ENCODE assay signal across 9 mouse cellular contexts in genomic region chr10:127825386-127825785, GRCm38 (mm10). TPM values are rescaled to one million over a fixed set of nuclear protein-coding genes. Genes with fewer than 3 reads are reported as not detected.
A peak's percentile ranks its signal among the peaks of the same experiment; 100 is the strongest.
DNase-seq lines count a peak whose midpoint lies in the region; ATAC-seq and TF ChIP-seq lines count a peak whose summit lies in the region.
"Had no signal": no experiment of that assay in that cellular context is flagged by ENCODE, and none has a peak within 500 bp of the region (broad histone marks: within the 10 kb centered on the region; RNA-seq: fewer than 3 reads in every experiment).

No protein-coding gene starts in this region.

- no peak for ATAC-seq in embryonic facial prominence, embryonic 14.5 days (ENCODE audit: low read depth)
- ATAC-seq in stomach, postnatal 0 days (ENCODE audit: low FRiP score, low TSS enrichment) = no peak

- H3K4me2 ChIP-seq in embryonic facial prominence, embryonic 14.5 days (ENCODE audit: low read depth, low read length) = no peak overlapping the region
- H3K4me2 ChIP-seq in stomach, postnatal 0 days (replicated peaks; ENCODE audit: low read depth) = no peak overlapping the region

- no peak for TF ChIP-seq EP300 in stomach, postnatal 0 days (optimal IDR thresholded peaks at IDR 0.05)

- no peak overlapping the region for H3K4me3 ChIP-seq in embryonic facial prominence, embryonic 14.5 days (ENCODE audit: low read depth, low read length)
- H3K4me3 ChIP-seq in stomach, postnatal 0 days (ENCODE audit: low read depth, low read length) = no peak overlapping the region

- H3K36me3 ChIP-seq in embryonic facial prominence, embryonic 14.5 days (ENCODE audit: control insufficient read depth, insufficient read depth, low read length) = no peaks in the 10 kb centered on the region
- no peaks in the 10 kb centered on the region for H3K36me3 ChIP-seq in stomach, postnatal 0 days (ENCODE audit: control insufficient read depth, insufficient read depth, low read length)

- H3K9ac ChIP-seq in embryonic facial prominence, embryonic 14.5 days (ENCODE audit: low read depth, low read length) = no peak overlapping the region
- no peak overlapping the region for H3K9ac ChIP-seq in stomach, postnatal 0 days (ENCODE audit: low read length)

- no peaks in the 10 kb centered on the region for H3K4me1 ChIP-seq in embryonic facial prominence, embryonic 14.5 days (ENCODE audit: control insufficient read depth, insufficient read depth, low read length)
- no peaks in the 10 kb centered on the region for H3K4me1 ChIP-seq in stomach, postnatal 0 days (replicated peaks; ENCODE audit: control insufficient read depth, insufficient read depth)

- H3K27me3 ChIP-seq in embryonic facial prominence, embryonic 14.5 days (replicated peaks; ENCODE audit: control insufficient read depth, insufficient read depth, low read length) = no peaks in the 10 kb centered on the region
- no peaks in the 10 kb centered on the region for H3K27me3 ChIP-seq in stomach, postnatal 0 days (ENCODE audit: control insufficient read depth, insufficient read depth, low read length)

- peak; percentile 66 for DNase-seq in heart, adult 11 months
- no peak for DNase-seq in heart, postnatal 25 days (ENCODE audit: low spot score)
- DNase-seq in right cerebral cortex, postnatal 14 days = peak; percentile 12
- no peak for DNase-seq in right cerebral cortex, postnatal 36 days (ENCODE audit: low spot score in 2 of 2)
- DNase-seq in embryonic facial prominence, embryonic 14.5 days (ENCODE audit: low spot score) = peak; percentile 2
- DNase-seq in stomach, postnatal 0 days (ENCODE audit: low spot score) = peak; percentile 49
- no peak for DNase-seq in frontal cortex, postnatal 14 days (ENCODE audit: low spot score in 2 of 2)
- no peak for DNase-seq in heart, adult 8-10 months (ENCODE audit: low spot score)

- peak; percentile 66 for TF ChIP-seq CTCF in stomach, postnatal 0 days (IDR thresholded peaks at IDR 0.05; ENCODE audit: low read depth)

- H3K9me3 ChIP-seq in embryonic facial prominence, embryonic 14.5 days (ENCODE audit: control insufficient read depth, low read length) = 0 out of 2 replicates have a peak, but pooled peaks cover 4% of the 10 kb centered on the region
- H3K9me3 ChIP-seq in stomach, postnatal 0 days (ENCODE audit: control insufficient read depth, low read length) = 0 out of 2 replicates have a peak, but pooled peaks cover 3% of the 10 kb centered on the region

- no peak overlapping the region for H3K27ac ChIP-seq in embryonic facial prominence, embryonic 14.5 days (replicated peaks; ENCODE audit: low read depth, low read length)
- no peak overlapping the region for H3K27ac ChIP-seq in stomach, postnatal 0 days (replicated peaks)

- intact Hi-C loops in heart, postnatal 25 days (cut with DNase I) = no loop called here

- WGBS in embryonic facial prominence, embryonic 14.5 days = 78% methylated on average over 6 of the region's 6 CpGs
- 76% methylated on average over 6 of the region's 6 CpGs for WGBS in stomach, postnatal 0 days

RNA-seq across cellular contexts. Expression of gene Rdh19, which starts 24.3 kb away (rescaled TPM):
- not detected for total RNA-seq in heart, postnatal 25 days (2021)
- polyA plus RNA-seq in embryonic facial prominence, embryonic 14.5 days (2014; fragmentation: Nextera tagmentation; extraction: Ambion mirVana) = not detected in 2 replicates
- polyA plus RNA-seq in stomach, postnatal 0 days (2015; fragmentation: Nextera tagmentation; extraction: Ambion mirVana) = not detected in 2 replicates
- not detected for total RNA-seq in heart, adult 8-10 months (2022)
- total RNA-seq: hematopoietic stem cell, adult 5-6 weeks had no signal

RNA-seq across cellular contexts. Expression of gene Rdh16, which starts 24.4 kb away (rescaled TPM):
- total RNA-seq in heart, postnatal 25 days (2021) = not detected
- polyA plus RNA-seq in embryonic facial prominence, embryonic 14.5 days (2014; fragmentation: Nextera tagmentation; extraction: Ambion mirVana) = not detected in 2 replicates
- 1.0 and 1.5 TPM in 2 replicates for polyA plus RNA-seq in stomach, postnatal 0 days (2015; fragmentation: Nextera tagmentation; extraction: Ambion mirVana)
- not detected for total RNA-seq in heart, adult 8-10 months (2022)
- total RNA-seq: hematopoietic stem cell, adult 5-6 weeks had no signal

RNA-seq across cellular contexts. Expression of gene Rdh16f2, which starts 40.9 kb away (rescaled TPM):
- total RNA-seq in heart, postnatal 25 days (2021) = not detected
- polyA plus RNA-seq in embryonic facial prominence, embryonic 14.5 days (2014; fragmentation: Nextera tagmentation; extraction: Ambion mirVana) = not detected in 2 replicates
- not detected in 2 replicates for polyA plus RNA-seq in stomach, postnatal 0 days (2015; fragmentation: Nextera tagmentation; extraction: Ambion mirVana)
- total RNA-seq in heart, adult 8-10 months (2022) = not detected
- total RNA-seq: hematopoietic stem cell, adult 5-6 weeks had no signal

RNA-seq across cellular contexts. Expression of gene Rdh9, which starts 49.2 kb away (rescaled TPM):
- total RNA-seq in heart, postnatal 25 days (2021) = not detected
- polyA plus RNA-seq in embryonic facial prominence, embryonic 14.5 days (2014; fragmentation: Nextera tagmentation; extraction: Ambion mirVana) = 0.38 TPM in 1 of 2 replicates, not detected in the other
- polyA plus RNA-seq in stomach, postnatal 0 days (2015; fragmentation: Nextera tagmentation; extraction: Ambion mirVana) = not detected in 2 replicates
- under 1 TPM in 2 of 4 experiments, not detected in 2; 0.09 to 0.22 TPM for total RNA-seq in heart, adult 8-10 months (2022)

Comparison
In these comparisons a context has a peak if more than half of its experiments do, and no peak if none do; other contexts are left out.
1. DNase-seq: peak in heart, adult 11 months (single experiment), right cerebral cortex, postnatal 14 days (single experiment), embryonic facial prominence, embryonic 14.5 days (single experiment) and stomach, postnatal 0 days (single experiment); none in heart, postnatal 25 days (single experiment), right cerebral cortex, postnatal 36 days (0 of 2), frontal cortex, postnatal 14 days (0 of 2) and heart, adult 8-10 months (single experiment).